Mouse (Mus musculus) midbrain, embryonic 16.5 days (tissue): Measurements from ENCODE around the gene Lexm. TPM values are rescaled to one million over a fixed set of nuclear protein-coding genes. Genes with fewer than 3 reads are reported as not detected.
A peak's percentile ranks its signal among the peaks of the same experiment; 100 is the strongest.

ENCODE experiments used
- ATAC-seq: fragments of 200-750 bp; cut with Nextera tagmentation; 2 replicates; pipeline ENCODE4 v1.8.0; 2017; ENCODE audit warnings: moderate TSS enrichment
- H3K27ac ChIP-seq: fragments of 300-500 bp; sonication (generic); 2 replicates; pipeline ENCODE4 v1.5.1; 2014; ENCODE audit warnings: mild to moderate bottlenecking, low read length, mixed read lengths
- H3K27me3 ChIP-seq: fragments of 300-500 bp; sonication (generic); 2 replicates; pipeline ENCODE4 v1.6.1; 2014; ENCODE audit warnings: low read depth, low read length, mixed read lengths; ENCODE audit not compliant: control insufficient read depth, insufficient read depth
- H3K36me3 ChIP-seq: fragments of 300-500 bp; sonication (generic); 2 replicates; pipeline ENCODE4 v1.6.1; 2014; ENCODE audit warnings: mild to moderate bottlenecking, low read length, moderate library complexity, mixed read lengths; ENCODE audit not compliant: control insufficient read depth, insufficient read depth
- H3K4me1 ChIP-seq: fragments of 300-500 bp; sonication (generic); 2 replicates; pipeline ENCODE4 v1.6.1; 2014; ENCODE audit warnings: mild to moderate bottlenecking, low read length, mixed read lengths; ENCODE audit not compliant: control insufficient read depth, insufficient read depth
- H3K4me2 ChIP-seq: fragments of 300-500 bp; sonication (generic); 2 replicates; pipeline ENCODE4 v1.6.1; 2014; ENCODE audit warnings: mild to moderate bottlenecking, low read length, mixed read lengths
- H3K4me3 ChIP-seq: fragments of 300-500 bp; sonication (generic); 2 replicates; pipeline ENCODE4 v1.5.1; 2014; ENCODE audit warnings: low read depth, mild to moderate bottlenecking, low read length, moderate library complexity, mixed read lengths
- H3K9ac ChIP-seq: fragments of 300-500 bp; sonication (generic); 2 replicates; pipeline ENCODE4 v1.6.1; 2014; ENCODE audit warnings: low read depth, low read length, mixed read lengths
- H3K9me3 ChIP-seq: fragments of 300-500 bp; sonication (generic); replicated peaks from 2 replicates; pipeline ENCODE4 v1.6.1; 2014; ENCODE audit warnings: mild to moderate bottlenecking, low read length, mixed read lengths; ENCODE audit not compliant: control insufficient read depth, poor library complexity, severe bottlenecking
- WGBS: fragments of 180-500 bp; shearing (Covaris S2); extraction: QIAGEN DNeasy Blood & Tissue Kit; methylation state at CpG from one replicate; pipeline ENCODE4 v1.1.7; 2014; 5-methylcytosine and 5-hydroxymethylcytosine counted together
- polyA plus RNA-seq: library from polyadenylated mRNA; unstranded; fragments of >200 nt; fragmentation: Nextera tagmentation; extraction: Ambion mirVana; gene quantifications from 2 replicates; pipeline ENCODE4 v1.2.1, GENCODE M21; 2015

The Lexm gene
- polyA plus RNA-seq = not detected in 2 replicates

DNA sequence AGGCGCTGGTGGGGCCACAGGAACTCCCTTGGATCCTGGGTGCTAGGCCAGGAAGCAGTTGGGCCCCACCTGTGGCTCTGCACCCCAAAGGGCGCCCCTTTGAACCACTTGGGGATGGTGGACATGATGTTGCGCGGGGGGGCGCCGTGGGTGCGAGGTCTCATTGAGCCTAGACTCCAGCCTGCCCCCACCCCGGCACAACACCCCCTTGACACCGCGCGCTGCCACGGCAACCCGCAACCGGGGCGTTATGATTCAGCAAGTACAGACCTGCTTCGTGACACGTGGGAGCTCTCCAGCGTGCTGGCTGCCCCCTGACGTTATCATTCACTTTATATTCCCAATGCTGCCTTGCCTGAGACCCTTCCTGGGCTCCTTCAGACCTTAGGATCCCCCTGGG, at the start of gene Lexm:
Gene Lexm (minus strand): TSS at position 186 of the 400 bp plus-strand sequence.
- under 1% methylated on average over 19 of the region's 19 CpGs for WGBS
- Histone ChIP-seq H3K36me3 (no peaks in the 10 kb centered on the region), H3K27me3 (peaks cover 7% of the 10 kb centered on the region), H3K4me2 (peak within 1 kb of the TSS; percentile 60), H3K9ac (peak within 1 kb of the TSS; percentile 51), H3K27ac (no peak within 1 kb of the TSS), H3K9me3 (no peaks in the 10 kb centered on the region), H3K4me3 (peak within 1 kb of the TSS; percentile 28), H3K4me1 (peaks cover 16% of the 10 kb centered on the region)
- ATAC-seq = no peak

DNA sequence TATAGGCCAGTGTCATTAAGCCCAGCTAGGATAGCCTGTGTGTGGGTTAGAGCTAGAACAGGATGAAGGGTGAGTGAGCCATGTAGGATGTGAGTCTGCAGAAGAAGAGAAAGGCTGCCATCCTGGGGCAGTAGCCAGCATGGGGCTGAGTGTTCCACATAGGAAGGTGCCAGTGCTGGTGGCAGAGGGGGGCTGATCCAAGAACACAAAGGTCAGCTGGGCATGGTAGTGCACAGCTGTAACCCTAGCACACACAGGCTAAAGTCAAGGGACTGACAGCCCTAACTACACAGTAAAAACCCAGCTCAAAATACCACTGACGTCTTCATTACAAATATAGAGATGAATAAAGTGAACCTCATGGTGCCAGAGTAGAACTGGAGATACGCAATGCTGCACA, 49.5 kb upstream of the Lexm start:
- Histone ChIP-seq H3K27me3 (no peaks in the 10 kb centered on the region), H3K9ac (no peak overlapping the region), H3K27ac (no peak overlapping the region), H3K4me3 (no peak overlapping the region), H3K4me2 (no peak overlapping the region), H3K36me3 (peaks cover 47% of the 10 kb centered on the region), H3K4me1 (no peaks in the 10 kb centered on the region), H3K9me3 (no peaks in the 10 kb centered on the region)
- WGBS = 93% methylated on average over 2 of the region's 2 CpGs
- no peak for ATAC-seq

DNA sequence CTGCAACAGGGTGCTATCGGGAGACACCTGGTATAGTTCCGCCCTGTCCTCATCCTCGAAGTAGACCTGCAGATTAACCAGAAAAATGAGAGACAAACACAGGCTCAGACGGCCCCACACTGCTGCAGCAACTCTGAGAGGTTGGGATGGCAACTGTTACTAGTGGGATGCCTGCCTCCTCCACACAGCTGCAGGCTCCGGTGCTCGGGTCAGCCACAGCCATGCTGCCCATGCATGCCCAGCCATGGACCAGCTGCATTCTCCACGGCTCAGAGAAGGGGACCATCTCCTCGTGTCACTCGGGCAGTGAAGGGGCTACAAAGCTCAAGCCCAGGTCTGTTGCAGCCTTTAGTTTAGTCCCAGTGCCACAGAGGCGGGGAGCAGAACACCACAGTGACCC, 48.6 kb upstream of the Lexm start:
- no peak for ATAC-seq
- Histone ChIP-seq H3K27ac (no peak overlapping the region), H3K27me3 (no peaks in the 10 kb centered on the region), H3K36me3 (peaks cover 49% of the 10 kb centered on the region), H3K9me3 (no peaks in the 10 kb centered on the region), H3K4me2 (no peak overlapping the region), H3K4me1 (no peaks in the 10 kb centered on the region), H3K4me3 (no peak overlapping the region), H3K9ac (no peak overlapping the region)
- WGBS = 97% methylated on average over 10 of the region's 10 CpGs

DNA sequence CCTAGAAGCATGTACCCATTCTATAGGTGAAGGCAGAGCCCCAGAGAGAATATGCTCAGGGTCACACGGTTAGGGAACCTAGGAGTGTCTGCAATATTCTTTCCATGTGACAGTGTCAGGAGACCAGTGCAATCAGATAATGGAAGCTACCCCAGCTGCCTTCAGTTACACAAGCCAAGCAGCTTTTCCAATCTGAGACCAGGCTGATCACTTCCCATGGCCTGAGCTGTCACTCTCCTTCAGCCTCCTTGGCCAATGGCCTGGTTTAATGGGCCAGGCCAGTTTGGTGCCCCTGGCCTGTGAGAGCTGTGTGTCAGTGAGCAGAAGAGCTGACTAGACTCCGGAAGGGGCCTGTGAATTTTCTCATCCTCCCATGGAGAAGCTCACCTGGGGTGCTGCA, 48.2 kb upstream of the Lexm start:
- ATAC-seq = no peak
- Histone ChIP-seq H3K27ac (no peak overlapping the region), H3K36me3 (peaks cover 45% of the 10 kb centered on the region), H3K9me3 (no peaks in the 10 kb centered on the region), H3K4me3 (no peak overlapping the region), H3K27me3 (no peaks in the 10 kb centered on the region), H3K9ac (no peak overlapping the region), H3K4me1 (no peaks in the 10 kb centered on the region), H3K4me2 (no peak overlapping the region)
- WGBS = 94% methylated on average over 2 of the region's 2 CpGs

DNA sequence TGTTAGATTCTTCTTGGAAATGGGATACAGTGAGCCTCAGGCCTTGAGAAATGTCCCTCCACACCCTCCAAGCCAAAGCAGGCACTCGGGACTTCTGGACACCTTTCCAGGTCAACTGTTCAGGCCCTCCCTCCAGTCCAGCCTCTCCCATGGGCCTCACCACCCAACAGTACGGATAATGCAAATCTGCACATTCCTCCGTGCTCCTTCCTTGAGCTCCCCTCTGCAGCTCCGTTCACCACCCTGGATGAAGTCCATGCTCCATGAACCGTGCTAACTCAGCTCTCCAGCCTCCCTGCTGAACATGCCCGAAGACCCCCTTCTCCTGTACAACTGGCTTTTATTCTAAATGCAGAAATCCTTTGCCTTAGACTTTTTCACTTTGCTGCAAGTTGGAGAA, 47.7 kb upstream of the Lexm start:
- 88% methylated on average over 6 of the region's 6 CpGs for WGBS
- no peaks in the 10 kb centered on the region for H3K4me1 ChIP-seq
- peaks cover 40% of the 10 kb centered on the region for H3K36me3 ChIP-seq

DNA sequence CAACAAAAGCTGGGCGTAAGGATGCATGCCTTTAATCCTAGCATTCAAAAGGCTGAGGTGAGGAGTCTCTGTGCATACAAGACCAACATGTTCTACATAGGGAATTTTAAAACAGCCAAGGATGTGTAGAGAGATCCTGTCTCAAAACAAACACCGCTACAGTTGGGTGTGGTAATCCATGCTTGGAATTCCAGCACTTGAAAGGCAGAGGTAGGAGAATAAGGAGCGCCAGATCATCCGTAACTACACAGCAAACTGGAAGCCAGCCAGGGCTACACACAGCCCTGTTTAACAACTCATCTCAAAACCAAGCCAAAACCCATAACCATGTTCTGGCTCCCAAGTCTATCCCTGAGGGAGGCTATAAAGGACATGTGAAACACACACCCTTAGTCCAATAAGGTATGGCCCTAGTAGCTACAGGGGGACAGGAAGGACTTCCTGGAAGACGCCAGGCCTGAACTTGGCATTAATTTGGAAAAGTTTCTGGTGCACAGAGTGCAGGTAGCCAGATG, 47.0 kb upstream of the Lexm start:
- ATAC-seq = no peak
- 94% methylated on average over 5 of the region's 5 CpGs for WGBS
- H3K4me2 ChIP-seq = no peak overlapping the region
- peaks cover 36% of the 10 kb centered on the region for H3K36me3 ChIP-seq
- H3K4me1 ChIP-seq = no peaks in the 10 kb centered on the region
- no peaks in the 10 kb centered on the region for H3K27me3 ChIP-seq
- no peak overlapping the region for H3K27ac ChIP-seq
- H3K9me3 ChIP-seq = no peaks in the 10 kb centered on the region
- H3K9ac ChIP-seq = no peak overlapping the region
- H3K4me3 ChIP-seq = no peak overlapping the region

More for the DNA sequence above, 47.7 kb upstream of the Lexm start:
- no peak for ATAC-seq
- Histone ChIP-seq H3K4me3 (no peak overlapping the region), H3K27ac (no peak overlapping the region), H3K27me3 (no peaks in the 10 kb centered on the region), H3K9me3 (no peaks in the 10 kb centered on the region), H3K9ac (no peak overlapping the region), H3K4me2 (no peak overlapping the region)

DNA sequence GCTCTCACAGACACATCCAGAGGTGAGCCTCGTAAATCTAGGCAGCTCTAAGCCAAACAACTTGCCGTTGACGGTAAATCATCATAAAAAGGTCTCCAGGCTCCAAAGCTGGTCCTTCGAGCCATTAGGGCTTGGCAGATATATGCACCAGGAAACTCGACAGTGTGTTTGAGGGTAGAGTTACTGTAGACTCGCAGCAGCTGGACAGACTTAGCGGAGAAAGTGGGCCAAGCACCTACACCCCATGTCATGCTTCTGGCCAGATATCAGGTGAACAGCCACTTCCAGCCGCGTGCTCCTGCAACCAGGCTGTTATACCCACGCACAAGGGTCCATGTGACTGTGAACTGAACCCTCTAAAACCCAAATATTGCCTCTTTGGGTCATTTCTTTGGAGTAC, 38.6 kb upstream of the Lexm start:
- no peaks in the 10 kb centered on the region for H3K9me3 ChIP-seq
- no peak overlapping the region for H3K9ac ChIP-seq
- no peaks in the 10 kb centered on the region for H3K27me3 ChIP-seq
- 0 out of 2 replicates have a peak, but pooled peaks cover 3% of the 10 kb centered on the region for H3K36me3 ChIP-seq
- WGBS = 92% methylated on average over 10 of the region's 10 CpGs
- H3K4me1 ChIP-seq = peaks cover 7% of the 10 kb centered on the region
- H3K4me2 ChIP-seq = no peak overlapping the region
- H3K4me3 ChIP-seq = no peak overlapping the region
- no peak for ATAC-seq
- H3K27ac ChIP-seq = no peak overlapping the region

DNA sequence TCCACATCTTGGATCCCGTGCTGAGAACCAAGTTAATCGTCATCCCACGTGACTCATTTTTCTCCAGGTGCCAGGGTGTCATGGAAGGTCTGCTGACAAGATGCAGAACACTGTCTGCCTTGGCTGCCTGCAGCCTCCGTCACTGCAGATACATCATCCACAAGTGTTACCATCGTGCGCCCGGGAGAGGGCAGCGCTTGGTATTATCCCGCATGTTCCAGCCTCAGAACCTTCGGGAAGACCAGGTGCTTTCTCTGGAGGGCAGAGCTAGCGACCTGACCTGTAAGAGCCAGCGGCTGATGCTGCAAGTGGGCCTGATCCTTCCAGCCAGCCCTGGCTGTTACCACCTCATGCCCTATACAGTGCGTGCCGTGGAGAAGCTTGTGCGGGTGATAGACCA, 36.0 kb upstream of the Lexm start:
- ATAC-seq = no peak
- Histone ChIP-seq H3K9me3 (no peaks in the 10 kb centered on the region), H3K27me3 (peaks cover 10% of the 10 kb centered on the region), H3K4me3 (no peak overlapping the region), H3K4me1 (peaks cover 7% of the 10 kb centered on the region), H3K9ac (no peak overlapping the region), H3K36me3 (0 out of 2 replicates have a peak, but pooled peaks cover 3% of the 10 kb centered on the region), H3K27ac (no peak overlapping the region), H3K4me2 (no peak overlapping the region)
- WGBS = 96% methylated on average over 15 of the region's 15 CpGs

DNA sequence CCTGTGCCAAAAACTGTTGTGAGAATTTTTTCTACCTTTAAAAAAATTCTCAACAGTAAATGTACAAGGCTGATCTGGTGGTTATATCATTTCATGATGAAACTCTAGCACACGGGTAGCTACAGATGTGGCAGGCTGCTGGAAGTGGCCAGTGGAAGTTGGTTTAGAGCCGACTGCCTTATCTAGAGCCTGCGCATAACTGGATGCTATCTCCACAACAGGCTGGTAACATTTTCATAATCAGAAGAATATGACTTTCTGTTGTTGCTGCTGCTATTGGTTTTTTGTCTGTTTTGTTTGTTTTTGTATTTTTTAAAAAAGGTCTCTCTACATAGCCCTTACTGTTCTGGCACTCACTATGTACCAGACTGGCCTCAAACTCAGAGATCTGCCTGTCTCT, 35.5 kb upstream of the Lexm start:
- no peak overlapping the region for H3K4me3 ChIP-seq
- 97% methylated on average over 3 of the region's 3 CpGs for WGBS
- H3K27me3 ChIP-seq = peaks cover 10% of the 10 kb centered on the region
- no peak overlapping the region for H3K27ac ChIP-seq
- H3K4me1 ChIP-seq = peaks cover 7% of the 10 kb centered on the region
- ATAC-seq = no peak
- H3K4me2 ChIP-seq = no peak overlapping the region
- H3K9ac ChIP-seq = no peak overlapping the region
- H3K36me3 ChIP-seq = 0 out of 2 replicates have a peak, but pooled peaks cover 3% of the 10 kb centered on the region
- H3K9me3 ChIP-seq = no peaks in the 10 kb centered on the region
